Mouse (Mus musculus) kidney, postnatal 0 days (tissue): ENCODE measurements around the gene Nfia. TPM values are rescaled to one million over a fixed set of nuclear protein-coding genes. Genes with fewer than 3 reads are reported as not detected.

Experiments
- ATAC-seq: fragments of 200-750 bp; cut with Nextera tagmentation; replicated peaks from 2 replicates; pipeline ENCODE4 v1.8.0; 2017; ENCODE audit warnings: low read depth, moderate number of reproducible peaks, moderate TSS enrichment, moderate library complexity; ENCODE audit not compliant: low FRiP score
- DNase-seq: peaks from one replicate; pipeline ENCODE4 v3.0.0-alpha.2; 2016; ENCODE audit warnings: low spot score
- H3K27ac ChIP-seq: fragments of 300-500 bp; sonication (generic); 2 replicates; pipeline ENCODE4 v1.5.1; 2014; ENCODE audit warnings: mild to moderate bottlenecking
- H3K27me3 ChIP-seq: fragments of 300-500 bp; sonication (generic); 2 replicates; pipeline ENCODE4 v1.6.1; 2014; ENCODE audit warnings: low read length, mixed read lengths; ENCODE audit not compliant: insufficient read depth
- H3K36me3 ChIP-seq: fragments of 300-500 bp; sonication (generic); 2 replicates; pipeline ENCODE4 v1.6.1; 2014; ENCODE audit warnings: low read length, mixed read lengths; ENCODE audit not compliant: insufficient read depth
- H3K4me1 ChIP-seq: fragments of 300-500 bp; sonication (generic); replicated peaks from 2 replicates; pipeline ENCODE4 v1.6.1; 2014; ENCODE audit warnings: antibody characterized with exemption, low read length, mixed read lengths; ENCODE audit not compliant: insufficient read depth
- H3K4me2 ChIP-seq: fragments of 300-500 bp; sonication (generic); 2 replicates; pipeline ENCODE4 v1.6.1; 2014; ENCODE audit warnings: mild to moderate bottlenecking, low read length, moderate library complexity, mixed read lengths
- H3K4me3 ChIP-seq: fragments of 300-500 bp; sonication (generic); replicated peaks from 2 replicates; pipeline ENCODE4 v1.5.1; 2014; ENCODE audit warnings: low read depth, low read length
- H3K9ac ChIP-seq: fragments of 300-500 bp; sonication (generic); 2 replicates; pipeline ENCODE4 v1.6.1; 2014; ENCODE audit warnings: low read depth, low read length
- H3K9me3 ChIP-seq: fragments of 300-500 bp; sonication (generic); replicated peaks from 2 replicates; pipeline ENCODE4 v1.6.1; 2016; ENCODE audit warnings: low read length, inconsistent platforms, mixed read lengths
- CTCF ChIP-seq: IDR thresholded peaks from 2 replicates; pipeline ENCODE4 v1.5.1; 2016; ENCODE audit warnings: antibody characterized with exemption, low read depth, mild to moderate bottlenecking, moderate library complexity
- WGBS: fragments of 180-500 bp; shearing (Covaris S2); extraction: QIAGEN DNeasy Blood & Tissue Kit; methylation state at CpG from one replicate; pipeline ENCODE4 v1.1.7; 2014; 5-methylcytosine and 5-hydroxymethylcytosine counted together
- polyA plus RNA-seq: library from polyadenylated mRNA; unstranded; fragments of >200 nt; fragmentation: Nextera tagmentation; extraction: Ambion mirVana; gene quantifications from 2 replicates; pipeline ENCODE4 v1.2.1, GENCODE M21; 2015

Gene Nfia
- polyA plus RNA-seq, 1 experiment from 2014 or later, result 25.9 TPM

GRCm38 (mm10) chr4:98080586-98080985, 308.1 kb downstream of the Nfia start:
- Histone ChIP-seq H3K9me3 (no peaks in the 10 kb centered on the region), H3K27me3 (no peaks in the 10 kb centered on the region), H3K4me2 (no peak overlapping the region), H3K27ac (no peak overlapping the region), H3K4me3 (no peak overlapping the region), H3K9ac (no peak overlapping the region), H3K36me3 (no peaks in the 10 kb centered on the region), H3K4me1 (no peaks in the 10 kb centered on the region; the same call in 1 of the 2 replicates)
- WGBS, result 35% methylated on average over 1 of the region's 1 CpGs
- DNase-seq (peak; percentile 60), ATAC-seq (no peak; the same call in 1 of the 2 replicates)
- TF ChIP-seq CTCF, result no peak

- Histone ChIP-seq H3K4me1 (peaks cover 3% of the 10 kb centered on the region; the same call in 1 of the 2 replicates), H3K27ac (no peak overlapping the region), H3K27me3 (no peaks in the 10 kb centered on the region), H3K4me3 (no peak overlapping the region), H3K9me3 (no peaks in the 10 kb centered on the region), H3K36me3 (no peaks in the 10 kb centered on the region), H3K9ac (no peak overlapping the region), H3K4me2 (no peak overlapping the region)
- ATAC-seq, result no peak
- WGBS, result 30% methylated on average over 1 of the region's 1 CpGs
- no peak for DNase-seq
- TF ChIP-seq CTCF, result no peak
Observed at GRCm38 (mm10) chr4:98081962-98082361, 309.4 kb downstream of the Nfia start.

DNA sequence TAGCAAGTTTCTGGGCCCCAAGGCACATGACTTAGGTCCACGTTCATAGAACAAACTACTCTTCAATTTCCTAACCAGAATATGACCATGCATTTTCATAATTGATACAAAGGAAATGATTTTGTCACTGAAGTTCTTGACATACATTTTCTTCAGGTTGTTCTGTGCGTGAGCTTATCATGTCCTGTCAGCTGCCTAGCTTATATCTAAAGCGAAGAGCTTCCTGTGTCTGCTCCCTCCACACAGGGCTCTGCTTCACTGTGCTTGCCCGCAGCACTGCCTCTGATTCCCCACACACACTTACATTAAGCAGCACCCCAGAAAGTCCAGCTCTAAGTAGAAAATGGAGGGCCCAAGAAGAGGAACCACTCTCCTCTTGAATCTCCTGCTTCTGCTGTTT, 310.0 kb downstream of the Nfia start:
- H3K27me3 ChIP-seq, result no peaks in the 10 kb centered on the region
- H3K27ac ChIP-seq, result no peak overlapping the region
- DNase-seq, result no peak
- TF ChIP-seq CTCF, result no peak
- WGBS, result 92% methylated on average over 4 of the region's 4 CpGs
- no peaks in the 10 kb centered on the region for H3K9me3 ChIP-seq
- H3K4me3 ChIP-seq, result no peak overlapping the region
- no peak overlapping the region for H3K9ac ChIP-seq
- ATAC-seq, result no peak
- peaks cover 6% of the 10 kb centered on the region; the same call in 1 of the 2 replicates for H3K4me1 ChIP-seq
- no peaks in the 10 kb centered on the region for H3K36me3 ChIP-seq
- H3K4me2 ChIP-seq, result no peak overlapping the region

GRCm38 (mm10) chr4:98085060-98085459, 312.5 kb downstream of the Nfia start:
- H3K27ac ChIP-seq, result no peak overlapping the region
- H3K4me2 ChIP-seq, result no peak overlapping the region
- H3K4me1 ChIP-seq, result peaks cover 6% of the 10 kb centered on the region; the same call in 1 of the 2 replicates
- H3K9ac ChIP-seq, result no peak overlapping the region
- H3K36me3 ChIP-seq, result no peaks in the 10 kb centered on the region
- 92% methylated on average over 6 of the region's 6 CpGs for WGBS
- no peak for DNase-seq
- no peak overlapping the region for H3K4me3 ChIP-seq
- no peaks in the 10 kb centered on the region for H3K9me3 ChIP-seq
- TF ChIP-seq CTCF, result no peak
- ATAC-seq, result no peak
- no peaks in the 10 kb centered on the region for H3K27me3 ChIP-seq

DNA sequence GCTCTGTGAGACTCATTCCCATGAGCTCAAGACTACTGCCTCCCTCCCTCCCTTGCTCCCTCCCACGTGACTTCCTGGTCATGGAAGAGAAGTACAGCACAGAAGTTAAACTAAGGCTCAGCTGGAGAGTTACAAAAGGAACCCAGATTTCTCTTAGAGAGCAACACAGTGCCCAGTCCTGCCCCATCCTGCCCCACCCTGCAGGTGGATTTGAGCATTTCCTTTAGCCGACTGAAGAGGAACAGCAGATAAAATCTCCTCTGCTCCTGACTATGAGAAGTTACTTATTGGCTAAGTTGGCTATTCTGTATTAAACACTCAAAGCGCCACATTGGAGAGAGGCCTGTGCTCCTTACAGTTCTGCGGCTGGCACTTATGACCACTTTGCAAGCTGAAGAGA, 314.4 kb downstream of the Nfia start:
- Histone ChIP-seq H3K4me1 (peaks cover 10% of the 10 kb centered on the region; the same call in 1 of the 2 replicates), H3K9me3 (no peaks in the 10 kb centered on the region), H3K9ac (no peak overlapping the region), H3K27me3 (no peaks in the 10 kb centered on the region), H3K27ac (no peak overlapping the region), H3K4me2 (no peak overlapping the region), H3K4me3 (no peak overlapping the region), H3K36me3 (no peaks in the 10 kb centered on the region)
- DNase-seq (no peak), ATAC-seq (peak; percentile 55)
- 45% methylated on average over 4 of the region's 4 CpGs for WGBS
- no peak; the same call in 1 of the 2 replicates for TF ChIP-seq CTCF

DNA sequence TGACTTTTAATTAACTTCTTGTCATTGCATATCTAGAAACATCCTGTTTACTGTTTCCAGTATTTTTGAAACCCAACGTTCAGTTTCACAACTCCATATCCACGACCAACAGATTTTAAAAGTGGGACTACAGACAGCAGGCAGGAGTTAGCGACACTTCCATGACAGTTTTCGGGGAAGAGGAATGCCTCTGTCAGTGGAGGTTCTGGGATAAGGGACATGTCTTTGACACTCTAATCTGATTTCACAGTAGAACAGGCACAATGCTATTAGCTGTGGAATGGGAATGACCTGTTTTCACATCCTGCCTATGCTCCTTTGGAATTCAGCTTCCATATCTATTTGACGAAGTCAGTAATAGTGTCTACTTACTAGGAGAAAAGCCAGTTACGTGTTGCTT, 317.5 kb downstream of the Nfia start:
- no peak for TF ChIP-seq CTCF
- Histone ChIP-seq H3K36me3 (no peaks in the 10 kb centered on the region), H3K9ac (no peak overlapping the region), H3K9me3 (no peaks in the 10 kb centered on the region), H3K27me3 (no peaks in the 10 kb centered on the region), H3K27ac (no peak overlapping the region), H3K4me1 (peaks cover 10% of the 10 kb centered on the region; the same call in 1 of the 2 replicates), H3K4me3 (no peak overlapping the region), H3K4me2 (no peak overlapping the region)
- DNase-seq (no peak), ATAC-seq (no peak)
- 65% methylated on average over 6 of the region's 6 CpGs for WGBS

DNA sequence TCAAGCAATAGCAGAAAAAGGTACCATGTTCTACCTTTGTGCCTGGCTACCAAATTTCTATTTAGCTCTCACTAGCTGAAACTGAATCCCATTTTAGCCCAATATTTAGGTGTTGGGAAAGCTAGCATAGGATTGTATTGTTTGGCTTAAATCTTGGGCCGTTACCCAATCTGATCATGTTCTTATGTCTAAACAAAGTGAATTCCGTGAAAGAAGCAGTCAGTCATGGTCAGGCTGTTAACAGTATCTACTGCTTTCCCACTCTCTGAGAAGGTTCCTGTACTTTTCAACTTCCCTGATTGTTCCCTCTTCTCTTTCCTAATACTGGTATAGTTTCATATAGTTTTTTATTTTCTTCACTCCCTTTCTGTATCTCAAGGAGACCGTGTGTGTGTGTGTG, 318.1 kb downstream of the Nfia start:
- peaks cover 10% of the 10 kb centered on the region; the same call in 1 of the 2 replicates for H3K4me1 ChIP-seq
- no peaks in the 10 kb centered on the region for H3K27me3 ChIP-seq
- H3K4me3 ChIP-seq, result no peak overlapping the region
- no peak for ATAC-seq
- H3K9me3 ChIP-seq, result no peaks in the 10 kb centered on the region
- 69% methylated on average over 3 of the region's 3 CpGs for WGBS
- H3K4me2 ChIP-seq, result no peak overlapping the region
- H3K27ac ChIP-seq, result no peak overlapping the region
- no peak for DNase-seq
- no peak for TF ChIP-seq CTCF
- no peak overlapping the region for H3K9ac ChIP-seq
- no peaks in the 10 kb centered on the region for H3K36me3 ChIP-seq
